ENCODE assay signal across 10 mouse cellular contexts in genomic region chr12:24734828-24735394, GRCm38 (mm10). TPM values are rescaled to one million over a fixed set of nuclear protein-coding genes. Genes with fewer than 3 reads are reported as not detected.
DNase-seq lines count a peak whose midpoint lies in the region; ATAC-seq and TF ChIP-seq lines count a peak whose summit lies in the region.
"Had no signal": no experiment of that assay in that cellular context is flagged by ENCODE, and none has a peak within 500 bp of the region (broad histone marks: within the 10 kb centered on the region; RNA-seq: fewer than 3 reads in every experiment).

No protein-coding gene starts in this region.

- H3K4me3 ChIP-seq in intestine, postnatal 0 days (ENCODE audit: low read depth, low read length): no peak overlapping the region
- H3K4me3 ChIP-seq in intestine, embryonic 15.5 days (replicated peaks): no peak overlapping the region
- no peak overlapping the region for H3K4me3 ChIP-seq in stomach, embryonic 14.5 days (ENCODE audit: low read depth, low read length)
- H3K4me3 ChIP-seq: heart, adult 2 months; megakaryocyte, embryonic 14.5 days had no signal

- H3K4me2 ChIP-seq in intestine, postnatal 0 days (replicated peaks; ENCODE audit: low read depth): no peak overlapping the region
- no peak overlapping the region for H3K4me2 ChIP-seq in intestine, embryonic 15.5 days (replicated peaks)
- H3K4me2 ChIP-seq in stomach, embryonic 14.5 days (replicated peaks; ENCODE audit: low read depth, low read length): no peak overlapping the region

- TF ChIP-seq CTCF in intestine, postnatal 0 days (IDR thresholded peaks at IDR 0.05; ENCODE audit: low read depth): no peak

- WGBS in intestine, postnatal 0 days: 77% methylated on average over 13 of the region's 13 CpGs
- WGBS in intestine, embryonic 15.5 days: 75% methylated on average over 13 of the region's 13 CpGs
- 71% methylated on average over 13 of the region's 13 CpGs for WGBS in stomach, embryonic 14.5 days

- no peaks in the 10 kb centered on the region for H3K36me3 ChIP-seq in intestine, postnatal 0 days (ENCODE audit: control insufficient read depth, insufficient read depth)
- H3K36me3 ChIP-seq in intestine, embryonic 15.5 days: no peaks in the 10 kb centered on the region
- no peaks in the 10 kb centered on the region for H3K36me3 ChIP-seq in stomach, embryonic 14.5 days (ENCODE audit: control insufficient read depth, insufficient read depth, low read length)

- H3K4me1 ChIP-seq in intestine, postnatal 0 days (replicated peaks; ENCODE audit: control insufficient read depth, insufficient read depth, low read length): no peaks in the 10 kb centered on the region
- H3K4me1 ChIP-seq in intestine, embryonic 15.5 days (replicated peaks): 0 out of 2 replicates have a peak, but pooled peaks cover 3% of the 10 kb centered on the region
- H3K4me1 ChIP-seq in stomach, embryonic 14.5 days (ENCODE audit: control insufficient read depth, insufficient read depth, low read length): 0 out of 2 replicates have a peak, but pooled peaks cover 3% of the 10 kb centered on the region

- ATAC-seq in intestine, postnatal 0 days: 0 out of 2 replicates have a peak, but pooled peaks have one; percentile 19
- ATAC-seq in intestine, embryonic 15.5 days: no peak
- 0 out of 2 replicates have a peak, but pooled peaks have one; percentile 19 for ATAC-seq in stomach, embryonic 14.5 days (ENCODE audit: insufficient number of reproducible peaks, insufficient read depth, low FRiP score, low read depth)

- DNase-seq in MN1 (ENCODE audit: low spot score): peak; percentile 67
- peak; percentile 83 for DNase-seq in cerebellum, adult 11-12 months
- DNase-seq in kidney, postnatal 36 days: peak; percentile 40 to 43
- no peak for DNase-seq in thymus, postnatal 14 days
- no peak for DNase-seq in left cerebral cortex, adult 9 months (ENCODE audit: low spot score in 2 of 2)

- H3K27me3 ChIP-seq in intestine, postnatal 0 days (replicated peaks; ENCODE audit: control insufficient read depth, insufficient read depth, low read length): no peaks in the 10 kb centered on the region
- no peaks in the 10 kb centered on the region for H3K27me3 ChIP-seq in intestine, embryonic 15.5 days (replicated peaks)
- no peaks in the 10 kb centered on the region for H3K27me3 ChIP-seq in stomach, embryonic 14.5 days (ENCODE audit: control insufficient read depth, insufficient read depth, low read length)

- H3K27ac ChIP-seq in intestine, postnatal 0 days (ENCODE audit: low read depth, low read length): no peak overlapping the region
- no peak overlapping the region for H3K27ac ChIP-seq in intestine, embryonic 15.5 days
- H3K27ac ChIP-seq in stomach, embryonic 14.5 days (ENCODE audit: low read length): no peak overlapping the region
- H3K27ac ChIP-seq: heart, adult 2 months had no signal

- no peak overlapping the region for H3K9ac ChIP-seq in intestine, postnatal 0 days (ENCODE audit: low read depth, low read length)
- no peak overlapping the region for H3K9ac ChIP-seq in intestine, embryonic 15.5 days
- H3K9ac ChIP-seq in stomach, embryonic 14.5 days (replicated peaks; ENCODE audit: low read depth, low read length): no peak overlapping the region

- H3K9me3 ChIP-seq in intestine, postnatal 0 days (ENCODE audit: control insufficient read depth): no peaks in the 10 kb centered on the region
- no peaks in the 10 kb centered on the region for H3K9me3 ChIP-seq in intestine, embryonic 15.5 days
- H3K9me3 ChIP-seq in stomach, embryonic 14.5 days (ENCODE audit: control insufficient read depth, low read depth, low read length): peaks cover 1% of the 10 kb centered on the region; the same call in 1 of the 2 replicates
- H3K9me3 ChIP-seq: megakaryocyte, embryonic 14.5 days had no signal

RNA-seq across cellular contexts. Expression of gene Rrm2, which starts 26.9 kb away (rescaled TPM):
- 36.9 and 37.4 TPM in 2 replicates for polyA plus RNA-seq in intestine, postnatal 0 days (2015; fragmentation: Nextera tagmentation; extraction: Ambion mirVana)
- 161 and 178 TPM in 2 replicates for polyA plus RNA-seq in intestine, embryonic 15.5 days (2015; fragmentation: Nextera tagmentation; extraction: Ambion mirVana)
- 131 and 132 TPM in 2 replicates for polyA plus RNA-seq in stomach, embryonic 14.5 days (2014; fragmentation: Nextera tagmentation; extraction: Ambion mirVana)

RNA-seq across cellular contexts. Expression of gene Cys1, which starts 53.3 kb away (rescaled TPM):
- polyA plus RNA-seq in intestine, postnatal 0 days (2015; fragmentation: Nextera tagmentation; extraction: Ambion mirVana): 1.3 and 1.7 TPM in 2 replicates
- 2.1 and 2.3 TPM in 2 replicates for polyA plus RNA-seq in intestine, embryonic 15.5 days (2015; fragmentation: Nextera tagmentation; extraction: Ambion mirVana)
- polyA plus RNA-seq in stomach, embryonic 14.5 days (2014; fragmentation: Nextera tagmentation; extraction: Ambion mirVana): 2.6 and 3.4 TPM in 2 replicates

Comparison
In these comparisons a context has a peak if more than half of its experiments do, and no peak if none do; other contexts are left out.
1. DNase-seq: peak in MN1 (single experiment), cerebellum, adult 11-12 months (single experiment) and kidney, postnatal 36 days (2 of 2); none in thymus, postnatal 14 days (single experiment) and left cerebral cortex, adult 9 months (0 of 2).